Mouse (Mus musculus): ENCODE measurements around the gene Pitpna. TPM values are rescaled to one million over a fixed set of nuclear protein-coding genes. Genes with fewer than 3 reads are reported as not detected.

Pitpna gene
- polyA plus RNA-seq, 1 experiment from 2014 or later: 25.4 TPM

DNA sequence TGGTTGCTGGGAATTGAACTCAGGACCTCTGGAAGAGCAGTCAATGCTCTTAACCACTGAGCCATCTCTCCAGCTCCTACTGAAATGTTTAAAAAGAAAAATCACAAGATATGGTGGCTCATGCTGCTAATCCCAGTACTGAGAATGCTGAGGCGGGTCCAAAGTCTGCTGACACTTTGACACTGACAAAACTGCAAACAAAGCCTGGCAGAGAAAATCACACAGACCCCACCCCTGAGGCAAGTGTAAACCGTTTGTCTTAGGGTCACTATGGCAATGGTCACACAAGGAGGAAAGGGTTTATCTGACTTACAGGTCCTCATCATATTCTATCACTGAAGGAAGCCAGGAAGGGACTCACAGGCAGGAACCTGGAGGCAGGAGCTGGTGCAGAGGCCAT is 27.7 kb downstream of the Pitpna start:
- no peak overlapping the region for H3K27ac ChIP-seq (ENCODE audit: low read length)
- H3K4me3 ChIP-seq (ENCODE audit: low read depth, low read length): no peak overlapping the region
- 59% methylated on average over 2 of the region's 2 CpGs for WGBS (ENCODE audit: insufficient replicate concordance)
- H3K9me3 ChIP-seq (replicated peaks; ENCODE audit: control insufficient read depth, low read length): no peaks in the 10 kb centered on the region
- no peaks in the 10 kb centered on the region for H3K4me1 ChIP-seq (ENCODE audit: control insufficient read depth, low read depth, low read length)
- H3K9ac ChIP-seq (ENCODE audit: low read depth, low read length): no peak overlapping the region
- ATAC-seq (ENCODE audit: low read depth): peak; percentile 60
- no peaks in the 10 kb centered on the region for H3K27me3 ChIP-seq (ENCODE audit: control insufficient read depth, insufficient read depth, low read depth, low read length)
- H3K36me3 ChIP-seq (ENCODE audit: control insufficient read depth, insufficient read depth): peaks cover 4% of the 10 kb centered on the region
- no peak overlapping the region for H3K4me2 ChIP-seq (ENCODE audit: low read depth, low read length)

DNA sequence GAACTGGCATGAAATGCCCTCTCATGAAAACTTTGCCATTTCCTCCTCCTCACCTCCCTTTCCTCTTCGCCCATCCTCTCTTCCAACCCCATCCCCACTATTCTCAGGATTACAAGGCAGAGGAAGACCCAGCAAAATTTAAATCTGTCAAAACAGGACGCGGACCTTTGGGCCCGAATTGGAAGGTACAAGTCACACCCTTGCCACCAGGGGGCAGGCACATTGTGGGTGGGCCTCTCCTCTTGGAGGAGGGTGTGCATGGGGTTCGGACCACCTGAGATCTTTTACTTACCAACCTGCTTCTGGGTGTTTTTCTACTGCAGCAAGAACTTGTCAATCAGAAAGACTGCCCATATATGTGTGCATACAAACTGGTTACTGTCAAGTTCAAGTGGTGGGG is 31.2 kb downstream of the Pitpna start:
- Histone ChIP-seq H3K36me3 (ENCODE audit: control insufficient read depth, insufficient read depth) (peaks cover 12% of the 10 kb centered on the region), H3K4me1 (ENCODE audit: control insufficient read depth, low read depth, low read length) (no peaks in the 10 kb centered on the region; the same call in 1 of the 2 replicates)
- ATAC-seq (ENCODE audit: low read depth): no peak

DNA sequence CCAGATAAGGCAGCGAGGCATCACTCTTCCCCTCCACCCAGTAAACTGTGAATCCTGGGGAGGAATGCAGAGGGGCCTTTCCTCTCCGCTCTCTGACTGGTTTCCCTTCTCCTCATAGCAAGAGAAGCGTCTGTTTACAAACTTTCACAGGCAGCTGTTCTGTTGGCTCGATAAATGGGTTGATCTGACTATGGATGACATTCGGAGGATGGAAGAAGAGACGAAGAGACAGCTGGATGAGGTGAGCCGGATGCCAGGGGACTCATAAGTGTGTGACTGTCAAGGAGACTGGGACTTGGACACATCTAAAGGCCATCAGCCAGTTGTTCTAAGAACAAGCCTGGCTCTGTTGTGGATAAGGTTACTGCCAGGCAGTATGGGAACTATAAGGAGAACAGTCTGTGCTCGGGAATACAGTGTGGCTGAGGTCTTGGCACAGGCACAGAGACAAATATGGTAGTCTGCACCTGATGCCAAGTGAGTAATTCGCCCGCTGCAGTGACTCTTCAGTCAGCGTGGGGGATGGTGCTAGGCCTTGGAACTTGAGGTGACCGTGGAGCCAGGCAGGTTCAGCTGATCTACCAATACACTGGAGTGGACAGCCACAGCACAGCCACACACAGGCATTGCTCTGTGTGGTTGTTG is 32.4 kb downstream of the Pitpna start:
- Histone ChIP-seq H3K4me3 (ENCODE audit: low read depth, low read length) (no peak overlapping the region), H3K27ac (ENCODE audit: low read length) (no peak overlapping the region), H3K4me1 (ENCODE audit: control insufficient read depth, low read depth, low read length) (peaks cover 4% of the 10 kb centered on the region; the same call in 1 of the 2 replicates), H3K36me3 (ENCODE audit: control insufficient read depth, insufficient read depth) (peaks cover 9% of the 10 kb centered on the region), H3K4me2 (ENCODE audit: low read depth, low read length) (no peak overlapping the region), H3K9ac (ENCODE audit: low read depth, low read length) (no peak overlapping the region), H3K27me3 (ENCODE audit: control insufficient read depth, insufficient read depth, low read depth, low read length) (no peaks in the 10 kb centered on the region), H3K9me3 (replicated peaks; ENCODE audit: control insufficient read depth, low read length) (no peaks in the 10 kb centered on the region)
- no peak for ATAC-seq (ENCODE audit: low read depth)
- 75% methylated on average over 12 of the region's 12 CpGs for WGBS (ENCODE audit: insufficient replicate concordance)

More for the DNA sequence above, 31.2 kb downstream of the Pitpna start:
- Histone ChIP-seq H3K4me3 (ENCODE audit: low read depth, low read length) (no peak overlapping the region), H3K9ac (ENCODE audit: low read depth, low read length) (no peak overlapping the region), H3K9me3 (replicated peaks; ENCODE audit: control insufficient read depth, low read length) (no peaks in the 10 kb centered on the region), H3K4me2 (ENCODE audit: low read depth, low read length) (no peak overlapping the region), H3K27me3 (ENCODE audit: control insufficient read depth, insufficient read depth, low read depth, low read length) (no peaks in the 10 kb centered on the region), H3K27ac (ENCODE audit: low read length) (no peak overlapping the region)
- WGBS (ENCODE audit: insufficient replicate concordance): 66% methylated on average over 5 of the region's 5 CpGs

DNA sequence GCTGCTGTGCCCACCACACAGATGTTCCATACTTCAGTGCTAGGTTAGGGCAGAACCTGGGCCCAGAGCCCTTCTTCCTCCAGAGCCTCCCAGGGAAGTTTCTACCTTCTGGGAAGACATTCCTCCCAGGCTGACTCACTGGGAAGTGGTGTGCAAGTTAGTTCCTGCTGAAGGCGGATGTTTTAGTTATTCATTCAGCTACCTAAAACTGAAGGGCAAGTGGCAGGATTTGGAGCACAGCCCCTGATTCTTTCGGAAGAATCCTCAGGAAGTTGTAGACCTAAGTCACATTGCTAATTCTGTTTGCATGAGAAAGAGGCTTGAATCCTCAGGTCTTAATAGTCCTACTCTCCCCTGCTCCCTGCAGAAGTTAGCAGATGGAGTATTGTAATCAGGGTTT is 33.5 kb downstream of the Pitpna start:
- Histone ChIP-seq H3K4me3 (ENCODE audit: low read depth, low read length) (no peak overlapping the region), H3K9ac (ENCODE audit: low read depth, low read length) (no peak overlapping the region), H3K9me3 (replicated peaks; ENCODE audit: control insufficient read depth, low read length) (no peaks in the 10 kb centered on the region), H3K27me3 (ENCODE audit: control insufficient read depth, insufficient read depth, low read depth, low read length) (no peaks in the 10 kb centered on the region), H3K36me3 (ENCODE audit: control insufficient read depth, insufficient read depth) (peaks cover 9% of the 10 kb centered on the region), H3K4me1 (ENCODE audit: control insufficient read depth, low read depth, low read length) (peaks cover 4% of the 10 kb centered on the region; the same call in 1 of the 2 replicates), H3K4me2 (ENCODE audit: low read depth, low read length) (no peak overlapping the region), H3K27ac (ENCODE audit: low read length) (no peak overlapping the region)
- 67% methylated on average over 2 of the region's 2 CpGs for WGBS (ENCODE audit: insufficient replicate concordance)
- no peak for ATAC-seq (ENCODE audit: low read depth)

DNA sequence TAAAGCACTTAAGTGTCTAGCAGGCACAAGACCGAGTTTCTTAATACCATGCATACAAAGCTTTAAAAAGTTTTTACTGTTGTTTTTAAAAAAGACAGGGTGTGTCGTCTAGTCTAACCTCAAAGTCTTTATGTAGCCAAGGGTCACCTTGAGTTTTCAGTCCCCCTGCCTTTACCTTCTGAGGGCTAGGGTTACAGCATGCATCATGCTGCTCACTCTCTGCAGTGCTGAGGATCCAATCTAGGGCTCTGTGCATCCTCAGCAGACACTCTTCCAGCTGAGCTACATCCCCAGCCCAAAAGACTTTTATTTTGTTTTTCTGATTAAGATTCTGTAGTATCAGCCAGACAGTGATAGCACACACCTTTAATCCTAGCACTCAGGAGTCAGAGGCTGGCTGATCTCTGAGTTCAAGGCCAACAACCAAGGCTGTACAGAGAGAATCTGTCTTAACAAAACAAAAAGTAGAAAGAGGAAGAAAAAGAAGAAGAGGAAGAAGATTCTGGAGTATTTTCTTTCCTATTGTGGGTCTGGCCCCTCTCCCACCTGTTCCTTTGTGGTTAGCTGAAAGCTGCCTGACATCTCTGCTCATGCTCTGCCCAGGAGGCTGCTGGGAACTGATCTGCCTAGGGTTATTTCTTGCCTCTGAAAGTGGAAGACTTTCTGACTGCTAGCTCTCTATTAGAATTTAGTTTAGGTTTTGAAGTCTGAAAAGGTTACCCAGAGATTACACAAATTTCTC is 34.9 kb downstream of the Pitpna start:
- peak overlapping the region; percentile 65 for H3K27ac ChIP-seq (ENCODE audit: low read length)
- H3K9me3 ChIP-seq (replicated peaks; ENCODE audit: control insufficient read depth, low read length): no peaks in the 10 kb centered on the region
- no peak overlapping the region for H3K4me3 ChIP-seq (ENCODE audit: low read depth, low read length)
- no peak overlapping the region for H3K9ac ChIP-seq (ENCODE audit: low read depth, low read length)
- no peak for ATAC-seq (ENCODE audit: low read depth)
- H3K36me3 ChIP-seq (ENCODE audit: control insufficient read depth, insufficient read depth): peaks cover 13% of the 10 kb centered on the region
- no peaks in the 10 kb centered on the region for H3K27me3 ChIP-seq (ENCODE audit: control insufficient read depth, insufficient read depth, low read depth, low read length)
- H3K4me1 ChIP-seq (ENCODE audit: control insufficient read depth, low read depth, low read length): peaks cover 4% of the 10 kb centered on the region; the same call in 1 of the 2 replicates
- WGBS (ENCODE audit: insufficient replicate concordance): 66% methylated on average over 2 of the region's 2 CpGs
- no peak overlapping the region for H3K4me2 ChIP-seq (ENCODE audit: low read depth, low read length)

DNA sequence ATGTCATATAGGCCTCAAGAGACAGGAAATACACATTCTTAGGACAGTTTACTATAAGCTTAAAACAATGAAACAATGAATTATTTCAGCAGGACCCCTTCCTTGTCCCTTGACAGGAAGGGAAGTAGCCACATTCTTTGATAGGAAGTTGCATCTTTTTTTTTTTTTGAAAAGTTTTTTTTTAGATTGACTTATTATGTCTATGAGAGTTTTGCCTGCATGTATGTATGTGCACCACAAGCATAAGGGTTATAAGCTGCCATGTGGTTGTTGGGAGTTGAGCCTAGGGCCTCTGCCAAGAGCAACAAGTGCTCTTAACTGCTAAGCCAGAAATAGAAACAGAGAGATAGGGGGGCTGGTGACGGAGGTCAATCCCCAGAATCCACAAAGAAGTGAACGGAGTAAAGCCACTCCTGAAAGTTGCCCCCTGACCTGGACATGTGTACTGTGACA is 36.2 kb downstream of the Pitpna start:
- H3K9ac ChIP-seq (ENCODE audit: low read depth, low read length): no peak overlapping the region
- no peak overlapping the region for H3K4me3 ChIP-seq (ENCODE audit: low read depth, low read length)
- H3K9me3 ChIP-seq (replicated peaks; ENCODE audit: control insufficient read depth, low read length): no peaks in the 10 kb centered on the region
- ATAC-seq (ENCODE audit: low read depth): no peak
- WGBS (ENCODE audit: insufficient replicate concordance): 15% methylated on average over 2 of the region's 2 CpGs
- no peak overlapping the region for H3K4me2 ChIP-seq (ENCODE audit: low read depth, low read length)
- no peak overlapping the region for H3K27ac ChIP-seq (ENCODE audit: low read length)
- H3K36me3 ChIP-seq (ENCODE audit: control insufficient read depth, insufficient read depth): peaks cover 13% of the 10 kb centered on the region
- H3K27me3 ChIP-seq (ENCODE audit: control insufficient read depth, insufficient read depth, low read depth, low read length): no peaks in the 10 kb centered on the region
- H3K4me1 ChIP-seq (ENCODE audit: control insufficient read depth, low read depth, low read length): peaks cover 4% of the 10 kb centered on the region; the same call in 1 of the 2 replicates

DNA sequence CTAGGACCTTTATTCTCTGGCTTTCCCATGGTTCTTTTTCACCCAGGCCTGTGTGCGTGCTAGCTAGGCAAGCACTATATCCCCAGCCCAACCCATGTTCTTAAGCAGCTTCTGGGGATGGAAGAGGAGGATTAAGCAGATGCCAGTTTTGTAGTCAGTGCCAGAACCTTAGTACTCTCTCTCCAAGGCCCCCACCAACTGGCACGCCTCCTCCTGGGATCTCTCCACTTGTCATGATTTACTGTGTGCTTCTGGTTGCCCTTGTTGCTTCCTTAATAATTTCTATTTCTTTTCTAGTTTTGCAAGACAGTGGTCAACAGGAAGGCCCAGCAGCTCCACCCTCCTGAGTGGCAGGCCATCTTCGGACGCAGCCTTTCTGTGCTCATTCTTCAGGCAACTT is 37.9 kb downstream of the Pitpna start:
- no peak for ATAC-seq (ENCODE audit: low read depth)
- Histone ChIP-seq H3K4me3 (ENCODE audit: low read depth, low read length) (no peak overlapping the region), H3K27me3 (ENCODE audit: control insufficient read depth, insufficient read depth, low read depth, low read length) (no peaks in the 10 kb centered on the region), H3K4me1 (ENCODE audit: control insufficient read depth, low read depth, low read length) (peaks cover 9% of the 10 kb centered on the region), H3K9me3 (replicated peaks; ENCODE audit: control insufficient read depth, low read length) (no peaks in the 10 kb centered on the region), H3K27ac (ENCODE audit: low read length) (no peak overlapping the region), H3K36me3 (ENCODE audit: control insufficient read depth, insufficient read depth) (peaks cover 9% of the 10 kb centered on the region; the same call in 1 of the 2 replicates), H3K9ac (ENCODE audit: low read depth, low read length) (no peak overlapping the region), H3K4me2 (ENCODE audit: low read depth, low read length) (no peak overlapping the region)
- 86% methylated on average over 4 of the region's 4 CpGs for WGBS (ENCODE audit: insufficient replicate concordance)

DNA sequence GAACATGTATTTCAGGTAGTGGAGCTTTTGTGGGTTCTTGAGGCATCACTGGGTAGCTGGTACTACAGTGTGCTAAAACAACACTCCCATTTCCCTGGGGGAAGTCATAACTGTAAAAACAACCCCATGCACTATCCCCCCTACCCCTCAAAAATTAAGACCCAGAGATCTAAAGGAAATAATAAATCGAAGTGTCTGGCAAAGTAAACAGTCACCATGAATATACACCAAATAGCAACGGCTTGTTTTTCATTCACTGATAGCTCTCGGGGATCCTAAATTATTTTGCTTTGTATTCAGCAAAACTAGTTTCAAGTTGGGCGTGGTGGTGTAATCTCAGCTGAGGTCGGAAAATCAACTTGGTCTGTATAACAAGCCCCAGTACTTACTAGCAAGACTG is 42.2 kb downstream of the Pitpna start:
- Histone ChIP-seq H3K9ac (ENCODE audit: low read depth, low read length) (peak overlapping the region; percentile 79), H3K27me3 (ENCODE audit: control insufficient read depth, insufficient read depth, low read depth, low read length) (no peaks in the 10 kb centered on the region), H3K9me3 (replicated peaks; ENCODE audit: control insufficient read depth, low read length) (no peaks in the 10 kb centered on the region), H3K27ac (ENCODE audit: low read length) (peak overlapping the region; percentile 77), H3K4me1 (ENCODE audit: control insufficient read depth, low read depth, low read length) (peaks cover 17% of the 10 kb centered on the region), H3K4me3 (ENCODE audit: low read depth, low read length) (peak overlapping the region; percentile 78), H3K36me3 (ENCODE audit: control insufficient read depth, insufficient read depth) (peaks cover 4% of the 10 kb centered on the region; the same call in 1 of the 2 replicates), H3K4me2 (ENCODE audit: low read depth, low read length) (peak overlapping the region; percentile 92)
- no peak for ATAC-seq (ENCODE audit: low read depth)
- whole genome bisulfite sequencing (ENCODE audit: insufficient replicate concordance): 6% methylated on average over 5 of the region's 5 CpGs

DNA sequence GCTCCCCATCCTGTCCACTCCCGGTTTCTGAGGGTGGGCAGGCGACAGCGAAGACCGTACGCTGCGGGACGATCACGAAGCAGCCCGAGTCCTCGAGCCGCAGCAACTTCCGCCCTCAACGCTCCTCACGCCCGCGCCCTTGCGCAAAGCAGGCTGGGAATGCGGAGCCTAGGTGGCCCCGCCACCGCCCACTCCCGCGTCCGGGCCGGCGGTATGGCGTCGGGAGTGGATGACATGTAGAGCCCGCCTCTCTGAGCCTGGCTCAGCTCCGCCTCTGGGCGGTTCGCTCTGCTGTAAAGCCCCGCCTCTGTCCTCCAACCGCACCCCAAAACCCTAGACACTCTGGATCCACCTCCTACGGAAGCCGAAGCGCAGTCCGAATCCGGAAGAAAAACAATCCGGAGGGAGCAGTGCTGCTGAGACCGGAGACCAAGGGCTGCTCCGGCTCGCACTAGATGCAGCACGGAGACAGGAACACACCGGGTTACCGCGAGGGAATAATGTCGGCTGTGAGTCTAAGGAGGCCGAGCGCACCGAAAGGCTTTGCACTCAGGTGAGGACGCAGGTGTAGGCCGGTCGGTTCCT is 42.8 kb downstream of the Pitpna start, which contains the start of gene Inpp5k:
Gene Inpp5k (plus strand): TSS at position 344 of the 585 bp plus-strand sequence.
- under 1% methylated on average over 53 of the region's 53 CpGs for WGBS (ENCODE audit: insufficient replicate concordance)
- Histone ChIP-seq H3K27ac (ENCODE audit: low read length) (peak within 1 kb of the TSS; percentile 77), H3K4me2 (ENCODE audit: low read depth, low read length) (peak within 1 kb of the TSS; percentile 92), H3K4me3 (ENCODE audit: low read depth, low read length) (peak within 1 kb of the TSS; percentile 78), H3K36me3 (ENCODE audit: control insufficient read depth, insufficient read depth) (peaks cover 4% of the 10 kb centered on the region; the same call in 1 of the 2 replicates), H3K4me1 (ENCODE audit: control insufficient read depth, low read depth, low read length) (peaks cover 18% of the 10 kb centered on the region), H3K9me3 (replicated peaks; ENCODE audit: control insufficient read depth, low read length) (no peaks in the 10 kb centered on the region), H3K27me3 (ENCODE audit: control insufficient read depth, insufficient read depth, low read depth, low read length) (no peaks in the 10 kb centered on the region), H3K9ac (ENCODE audit: low read depth, low read length) (peak within 1 kb of the TSS; percentile 80)
- ATAC-seq (ENCODE audit: low read depth): peak; percentile 100
